Mouse (Mus musculus) adrenal gland, postnatal 10 days (tissue): ENCODE results near the gene Olfr1329. TPM values are rescaled to one million over a fixed set of nuclear protein-coding genes. Genes with fewer than 3 reads are reported as not detected.
A peak's percentile ranks its signal among the peaks of the same experiment; 100 is the strongest.
"Not testable (repeated sequence)": the region's sequence is repeated elsewhere in the genome, so short reads cannot be mapped to it uniquely, and the experiment has no call there.

Experiments used
- DNase-seq: peaks from one replicate; pipeline ENCODE4 v3.0.0; 2021; ENCODE audit warnings: mixed read lengths
- long read RNA-seq, 2 experiments: library from polyadenylated mRNA; stranded (forward); transcript quantifications; one replicate each; pipeline ENCODE4 v2.0.0; 2021
- total RNA-seq, 2 experiments: library from RNA; stranded (reverse); gene quantifications; 2 replicates each; pipeline ENCODE4 v1.2.3; 2021

Olfr1329 gene
- total RNA-seq: not detected
- long read RNA-seq, experiment 1: 0 reads
- long read RNA-seq, experiment 2: 0 reads

- DNase-seq: not testable (repeated sequence)
Observed at GRCm38 (mm10) chr4:118917365-118917764, at the start of gene Olfr1329. TSS of gene Olfr1329 (minus strand) at chr4:118917465.

- peak; percentile 9 for DNase-seq
Observed at GRCm38 (mm10) chr4:118961141-118961628, 43.9 kb upstream of the Olfr1329 start, which contains the start of gene Lao1. TSS of gene Lao1 (plus strand) at chr4:118961578.

GRCm38 (mm10) chr4:118958812-118959211 is 41.5 kb upstream of the Olfr1329 start:
- DNase-seq: no peak

- DNase-seq: no peak
Observed at GRCm38 (mm10) chr4:118938512-118938911, 21.2 kb upstream of the Olfr1329 start, which contains the start of gene Olfr1328. TSS of gene Olfr1328 (minus strand) at chr4:118938612.

- not testable (repeated sequence) for DNase-seq
Observed at GRCm38 (mm10) chr4:118931326-118931725, 14.1 kb upstream of the Olfr1329 start.

GRCm38 (mm10) chr4:118901981-118902380 is 15.3 kb downstream of the Olfr1329 start:
- DNase-seq: no peak

GRCm38 (mm10) chr4:118888297-118888696 is 29.0 kb downstream of the Olfr1329 start, which contains the start of gene Olfr1330:
TSS of gene Olfr1330 (plus strand) at chr4:118888597.
- no peak for DNase-seq

GRCm38 (mm10) chr4:118867566-118867965 is 49.7 kb downstream of the Olfr1329 start:
- DNase-seq: peak; percentile 4

Other genes starting within 250 kb of the Olfr1329 start
- gene Olfr1342, start 224.7 kb downstream of the Olfr1329 start, total RNA-seq: not detected
- gene Olfr1341, start 213.9 kb downstream of the Olfr1329 start, total RNA-seq: not detected
- not detected for gene Olfr1340, start 197.3 kb downstream of the Olfr1329 start, total RNA-seq
- gene Olfr1339, start 185.3 kb downstream of the Olfr1329 start, total RNA-seq: not detected
- gene Olfr1338, start 158.7 kb downstream of the Olfr1329 start, total RNA-seq: not detected
- gene Olfr1337, start 134.9 kb downstream of the Olfr1329 start, total RNA-seq: not detected
- gene Olfr1335, start 107.5 kb downstream of the Olfr1329 start, total RNA-seq: not detected
- gene Olfr1333, start 81.2 kb downstream of the Olfr1329 start, total RNA-seq: not detected
- gene Olfr1331, start 52.8 kb downstream of the Olfr1329 start, total RNA-seq: not detected
- not detected for gene Olfr1330, start 28.9 kb downstream of the Olfr1329 start, total RNA-seq
- not detected for gene Olfr1328, start 21.1 kb upstream of the Olfr1329 start, total RNA-seq
- under 1 TPM in 1 of 2 experiments, not detected in 1; 0.30 TPM for gene Lao1, start 44.1 kb upstream of the Olfr1329 start, total RNA-seq
- gene Slc2a1, start 191.2 kb upstream of the Olfr1329 start, total RNA-seq: 10 to 100 TPM in 1 of 2 experiments, 1 to 10 TPM in 1; 9.1 to 12.9 TPM